Mouse (Mus musculus) megakaryocyte, embryonic 14.5 days (primary cell): ENCODE measurements around the gene Ptpre.

ENCODE experiments used
- FLI1 ChIP-seq: IDR thresholded peaks from 2 replicates; pipeline ENCODE4 v1.6.1; 2012; ENCODE audit warnings: low read length, inconsistent platforms, mixed read lengths
- GATA1 ChIP-seq: IDR thresholded peaks from 3 replicates; pipeline ENCODE4 v1.6.1; 2012; ENCODE audit warnings: mixed read lengths, low read length, inconsistent platforms, borderline replicate concordance

DNA sequence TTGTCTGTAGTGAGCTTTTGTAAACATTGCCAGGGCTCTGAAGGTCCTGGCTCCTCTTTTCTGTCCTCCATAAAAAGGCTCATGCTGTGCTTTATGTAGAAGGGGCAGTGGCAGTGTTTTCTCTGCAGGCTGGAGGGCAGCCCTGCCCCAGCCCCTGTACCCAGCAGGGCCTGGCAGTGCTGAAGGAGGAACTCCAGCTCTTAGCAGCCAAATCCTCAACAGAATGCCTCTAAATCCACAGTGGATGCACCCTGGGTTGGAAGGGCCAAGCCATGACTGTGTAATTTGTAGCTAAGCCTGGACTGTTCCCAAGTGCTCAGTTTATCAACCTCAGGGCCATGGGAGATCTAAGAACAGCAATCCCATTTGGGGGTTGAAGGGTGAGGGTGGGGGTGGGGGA lies 85.0 kb downstream of the Ptpre start:
- TF ChIP-seq GATA1 (no peak), FLI1 (no peak)
